Mouse (Mus musculus): ENCODE results near the gene Jmjd8.

DNA sequence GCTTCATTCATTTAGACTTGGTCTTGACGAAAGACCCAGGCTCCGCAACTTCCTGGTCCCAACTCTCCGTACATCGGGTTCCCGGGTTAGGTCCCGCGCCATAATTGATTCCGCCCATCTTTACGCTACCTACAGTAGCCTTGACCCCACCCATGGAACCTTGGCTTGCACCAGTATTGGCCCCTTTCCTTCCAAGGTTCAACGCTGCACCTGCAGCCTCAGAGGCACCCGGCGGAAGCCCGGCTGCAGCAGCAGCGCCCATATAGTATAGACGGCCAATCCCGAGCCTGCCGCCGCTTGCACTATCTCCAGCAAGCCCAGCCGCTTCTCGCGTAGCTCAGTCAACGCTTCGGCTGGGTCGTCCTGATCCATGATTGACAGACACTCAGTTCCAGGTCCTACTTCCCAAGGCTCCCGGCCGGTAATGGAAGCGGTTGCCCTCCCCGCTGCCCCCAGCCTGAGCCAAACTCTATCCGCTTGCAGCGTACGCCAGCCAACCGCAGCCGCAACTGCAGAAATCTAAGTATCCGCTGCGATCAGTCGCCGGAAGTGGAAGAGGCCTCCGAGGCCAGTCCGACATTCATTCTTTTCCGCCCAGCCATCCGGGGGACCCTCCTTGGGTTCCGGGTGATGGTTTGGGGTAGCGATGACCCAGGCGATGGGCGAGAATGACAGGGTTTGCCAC, 36.7 kb upstream of the Jmjd8 start:
- TF ChIP-seq CTCF (IDR thresholded peaks at IDR 0.05; ENCODE audit: low read depth) (no peak), EP300 (IDR thresholded peaks at IDR 0.05; ENCODE audit: low read depth) (no peak)

Measured in liver, embryonic 14.5 days (tissue).